Mouse (Mus musculus) forebrain, embryonic 13.5 days (tissue): Measurements from ENCODE around the gene Urah. TPM values are rescaled to one million over a fixed set of nuclear protein-coding genes. Genes with fewer than 3 reads are reported as not detected.

Source experiments
- ATAC-seq: fragments of 200-750 bp; cut with Nextera tagmentation; 2 replicates; pipeline ENCODE4 v1.8.0; 2017
- H3K27ac ChIP-seq: fragments of 300-500 bp; sonication (generic); 2 replicates; pipeline ENCODE4 v1.5.1; 2015; ENCODE audit warnings: inconsistent platforms, mild to moderate bottlenecking, moderate library complexity
- H3K27me3 ChIP-seq: fragments of 300-500 bp; sonication (generic); 2 replicates; pipeline ENCODE4 v1.6.1; 2015; ENCODE audit warnings: mild to moderate bottlenecking, inconsistent platforms
- H3K36me3 ChIP-seq: fragments of 300-500 bp; sonication (generic); 2 replicates; pipeline ENCODE4 v1.6.1; 2015; ENCODE audit warnings: mild to moderate bottlenecking, inconsistent platforms; ENCODE audit not compliant: poor library complexity, severe bottlenecking
- H3K4me1 ChIP-seq: fragments of 300-500 bp; sonication (generic); 2 replicates; pipeline ENCODE4 v1.6.1; 2015; ENCODE audit warnings: inconsistent platforms
- H3K4me2 ChIP-seq: fragments of 300-500 bp; sonication (generic); 2 replicates; pipeline ENCODE4 v1.6.1; 2015; ENCODE audit warnings: inconsistent platforms, mild to moderate bottlenecking, moderate library complexity
- H3K4me3 ChIP-seq: fragments of 300-500 bp; sonication (generic); 2 replicates; pipeline ENCODE4 v1.5.1; 2015; ENCODE audit warnings: mild to moderate bottlenecking, inconsistent platforms
- H3K9ac ChIP-seq: fragments of 300-500 bp; sonication (generic); 2 replicates; pipeline ENCODE4 v1.6.1; 2015; ENCODE audit warnings: mild to moderate bottlenecking, inconsistent platforms
- H3K9me3 ChIP-seq: fragments of 300-500 bp; sonication (generic); replicated peaks from 2 replicates; pipeline ENCODE4 v1.6.1; 2016; ENCODE audit warnings: inconsistent platforms
- WGBS: fragments of 180-500 bp; shearing (Covaris S2); methylation state at CpG from one replicate; pipeline ENCODE4 v1.1.7; 2015; 5-methylcytosine and 5-hydroxymethylcytosine counted together
- polyA plus RNA-seq: library from polyadenylated mRNA; unstranded; fragments of >200 nt; fragmentation: Nextera tagmentation; extraction: Ambion mirVana; gene quantifications from 2 replicates; pipeline ENCODE4 v1.2.1, GENCODE M21; 2015

The Urah gene
- not detected in 2 replicates for polyA plus RNA-seq

DNA sequence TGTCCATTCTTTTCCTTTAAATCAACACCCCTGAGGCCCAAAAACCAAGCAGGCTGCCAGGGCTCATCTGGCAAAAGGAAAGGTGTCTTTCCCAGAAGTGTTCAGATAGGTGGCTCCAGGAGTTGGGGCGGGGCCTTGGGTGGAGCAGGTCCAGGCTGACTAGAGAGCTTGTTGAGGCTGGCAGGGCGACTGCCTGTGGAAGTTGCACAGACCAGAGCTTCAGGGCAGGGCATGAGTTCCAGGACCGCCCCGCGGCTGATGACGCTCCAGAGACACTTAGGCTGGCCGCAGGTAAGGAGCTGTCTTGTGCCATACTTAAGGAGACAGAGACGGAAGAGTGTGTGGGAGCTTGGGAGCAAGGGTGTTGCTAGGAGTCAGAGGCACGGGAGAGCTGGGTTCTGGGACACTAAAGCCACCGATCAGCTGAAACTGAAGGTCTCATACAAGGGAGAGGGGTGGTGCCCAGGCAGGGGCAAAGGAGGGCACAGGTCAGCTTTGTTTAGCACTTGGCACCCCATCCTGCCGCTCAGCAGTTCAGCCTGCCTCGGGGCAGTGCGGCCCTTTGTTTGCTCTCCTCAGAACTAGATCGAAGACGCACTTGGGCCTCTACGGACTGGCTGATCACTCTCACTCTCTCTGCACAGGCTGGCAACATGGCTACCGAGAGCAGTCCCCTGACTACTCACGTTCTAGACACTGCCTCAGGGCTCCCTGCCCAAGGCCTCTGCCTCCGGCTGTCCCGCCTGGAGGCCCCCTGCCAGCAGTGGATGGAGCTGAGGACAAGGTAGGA is at the start of gene Urah:
Urah (plus strand) TSS at position 51 of the 790 bp plus-strand sequence.
- Histone ChIP-seq H3K9me3 (no peaks in the 10 kb centered on the region), H3K4me3 (no peak within 1 kb of the TSS), H3K4me2 (no peak within 1 kb of the TSS), H3K27ac (no peak within 1 kb of the TSS), H3K36me3 (no peaks in the 10 kb centered on the region), H3K27me3 (peaks cover 5% of the 10 kb centered on the region; the same call in 1 of the 2 replicates), H3K9ac (no peak within 1 kb of the TSS), H3K4me1 (no peaks in the 10 kb centered on the region)
- ATAC-seq = no peak
- 50% methylated on average over 20 of the region's 20 CpGs for WGBS

DNA sequence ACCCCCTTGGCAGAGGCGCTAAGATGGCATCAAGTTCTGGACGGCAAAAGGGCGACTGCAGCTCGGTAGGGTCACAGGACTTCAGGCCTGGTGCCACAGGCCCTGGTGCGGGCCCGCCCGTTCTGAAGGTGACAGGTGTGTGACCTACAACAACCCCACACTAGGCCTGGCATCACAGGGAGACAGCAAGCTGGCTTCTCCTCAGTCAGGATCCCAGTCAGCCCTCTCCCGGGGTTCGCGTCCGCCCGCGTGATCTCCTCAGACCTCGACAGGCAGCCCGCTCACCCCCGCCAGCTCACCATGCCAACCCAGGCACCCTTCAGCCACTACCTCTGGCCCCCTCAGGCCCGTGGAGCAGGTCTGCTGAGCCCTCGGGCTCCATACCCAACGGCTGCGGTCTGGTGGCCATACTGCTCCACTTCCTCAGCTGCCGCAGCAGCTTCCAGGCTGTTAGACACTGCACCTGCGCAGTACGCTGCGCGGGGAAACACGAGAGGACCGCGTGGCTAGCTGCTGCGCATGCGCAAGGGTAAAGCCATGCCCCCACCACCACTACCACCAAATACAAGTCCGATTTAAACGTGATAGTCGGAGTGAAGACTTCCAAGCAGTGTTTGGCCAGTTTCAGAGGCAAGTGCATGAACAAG is 47.3 kb upstream of the Urah start, which contains the start of gene Syce1:
Syce1 (minus strand) TSS at position 447 of the 647 bp plus-strand sequence.
- 88% methylated on average over 33 of the region's 33 CpGs for WGBS
- no peaks in the 10 kb centered on the region for H3K27me3 ChIP-seq
- H3K9ac ChIP-seq = no peak within 1 kb of the TSS
- ATAC-seq = no peak
- H3K4me1 ChIP-seq = no peaks in the 10 kb centered on the region
- no peak within 1 kb of the TSS for H3K27ac ChIP-seq
- H3K4me3 ChIP-seq = no peak within 1 kb of the TSS
- no peaks in the 10 kb centered on the region; the same call in 1 of the 2 replicates for H3K9me3 ChIP-seq
- H3K4me2 ChIP-seq = no peak within 1 kb of the TSS
- H3K36me3 ChIP-seq = no peaks in the 10 kb centered on the region

DNA sequence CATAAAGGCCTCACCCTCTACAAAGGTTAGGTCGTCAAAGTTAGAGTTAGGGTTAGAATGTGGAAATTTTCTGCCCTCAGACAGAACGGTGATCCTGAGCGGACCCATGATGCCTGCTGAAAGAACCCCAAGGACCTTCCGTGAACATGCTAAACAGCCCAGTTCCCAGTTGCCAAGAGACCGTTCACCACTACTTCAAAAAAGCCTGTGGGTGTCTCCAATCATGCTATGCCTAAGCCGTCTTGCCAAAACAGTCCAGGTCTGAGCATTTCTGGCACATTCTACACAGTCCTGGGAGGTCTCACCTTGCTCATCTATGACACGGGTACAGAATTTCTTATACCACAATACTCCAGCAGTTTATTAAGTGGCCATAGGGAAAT is 46.8 kb upstream of the Urah start:
- Histone ChIP-seq H3K27ac (no peak overlapping the region), H3K27me3 (no peaks in the 10 kb centered on the region), H3K36me3 (no peaks in the 10 kb centered on the region), H3K4me2 (no peak overlapping the region), H3K9me3 (no peaks in the 10 kb centered on the region; the same call in 1 of the 2 replicates), H3K9ac (no peak overlapping the region), H3K4me3 (no peak overlapping the region), H3K4me1 (no peaks in the 10 kb centered on the region)
- ATAC-seq = no peak
- WGBS = 85% methylated on average over 7 of the region's 7 CpGs

DNA sequence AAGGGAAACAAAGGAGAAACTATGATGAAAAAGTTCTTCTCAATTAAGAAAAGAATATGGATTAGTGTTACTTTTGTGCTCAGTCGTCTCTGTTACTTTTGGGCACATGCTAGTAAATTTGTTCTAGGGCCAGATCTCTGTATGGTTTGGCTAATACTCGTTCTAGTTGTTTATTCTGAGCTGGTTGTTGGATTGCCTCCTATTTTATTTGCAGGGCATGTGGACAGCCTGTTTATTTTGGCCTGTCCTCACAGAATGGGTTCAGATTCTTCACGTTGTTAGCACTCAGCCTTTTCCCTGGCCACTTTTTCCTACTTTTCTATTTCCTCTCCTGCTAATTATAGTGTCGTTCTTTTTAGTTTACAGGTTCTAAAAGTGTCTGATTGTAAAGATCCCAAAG is 41.3 kb upstream of the Urah start:
- H3K9ac ChIP-seq = no peak overlapping the region
- ATAC-seq = no peak
- no peak overlapping the region for H3K4me2 ChIP-seq
- H3K4me1 ChIP-seq = no peaks in the 10 kb centered on the region
- no peak overlapping the region for H3K4me3 ChIP-seq
- no peaks in the 10 kb centered on the region for H3K27me3 ChIP-seq
- no peaks in the 10 kb centered on the region for H3K9me3 ChIP-seq
- WGBS = 78% methylated on average over 4 of the region's 4 CpGs
- H3K36me3 ChIP-seq = no peaks in the 10 kb centered on the region
- H3K27ac ChIP-seq = no peak overlapping the region

DNA sequence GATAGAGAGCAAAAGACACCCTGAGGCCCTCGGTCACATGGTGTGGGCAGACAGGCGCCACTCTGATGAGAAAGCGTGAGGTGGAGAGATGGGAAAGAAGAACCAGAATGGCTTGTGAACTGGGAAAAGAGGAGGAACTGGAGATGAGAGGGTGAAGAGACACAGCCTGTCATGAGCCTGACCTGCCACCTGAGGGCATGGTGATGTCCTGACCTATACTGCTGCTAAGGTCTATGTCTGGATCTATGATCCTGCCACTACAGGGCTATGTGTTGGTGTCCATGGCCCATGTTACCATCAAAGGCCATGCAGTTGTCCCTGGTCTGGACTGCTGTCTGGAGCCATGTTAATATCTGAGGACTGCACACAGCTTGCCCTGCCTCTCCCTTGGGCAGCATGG is 37.2 kb upstream of the Urah start:
- no peak overlapping the region for H3K4me2 ChIP-seq
- ATAC-seq = no peak
- no peak overlapping the region for H3K9ac ChIP-seq
- no peaks in the 10 kb centered on the region for H3K4me1 ChIP-seq
- no peak overlapping the region for H3K4me3 ChIP-seq
- no peaks in the 10 kb centered on the region for H3K36me3 ChIP-seq
- no peak overlapping the region for H3K27ac ChIP-seq
- no peaks in the 10 kb centered on the region for H3K27me3 ChIP-seq
- no peaks in the 10 kb centered on the region for H3K9me3 ChIP-seq
- WGBS = 85% methylated on average over 3 of the region's 3 CpGs

DNA sequence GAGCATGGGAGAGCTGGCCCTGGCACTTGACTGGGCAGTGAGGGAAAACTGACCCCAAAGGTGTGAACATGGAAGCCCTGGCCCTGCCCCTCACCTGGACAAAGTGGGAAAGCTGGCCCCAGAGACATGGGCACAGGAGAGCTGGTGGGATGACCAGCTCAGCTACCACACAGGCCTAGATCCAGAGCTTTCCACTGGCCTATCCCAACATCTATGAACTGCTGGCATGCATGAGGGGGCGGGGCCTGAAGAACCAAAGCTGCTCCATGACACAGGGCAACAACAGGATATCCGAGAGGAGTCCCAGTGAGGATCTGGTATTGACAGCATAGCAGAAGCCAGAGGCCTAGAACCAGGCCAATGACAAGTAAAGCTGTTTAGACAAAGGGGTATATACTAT is 36.6 kb upstream of the Urah start:
- H3K9ac ChIP-seq = no peak overlapping the region

DNA sequence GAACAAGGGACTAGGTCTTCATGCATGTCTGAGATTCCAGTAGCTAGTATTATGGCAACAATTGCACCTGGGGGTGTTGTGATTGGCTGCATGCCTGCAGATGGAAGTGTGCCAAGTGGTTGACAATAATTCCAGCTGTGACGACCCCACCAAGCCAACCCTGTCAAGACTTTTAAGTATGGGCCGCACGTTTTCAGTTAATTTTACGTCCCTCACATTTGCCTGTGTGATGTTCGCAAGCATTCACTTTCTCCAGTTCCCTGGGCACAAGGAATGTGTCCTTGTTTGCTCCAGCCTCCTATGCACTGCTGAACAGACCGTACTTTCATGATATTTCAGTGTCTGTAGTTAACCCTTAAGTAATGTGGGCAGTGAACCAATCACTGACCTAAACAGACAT is 32.2 kb upstream of the Urah start:
- Histone ChIP-seq H3K9me3 (no peaks in the 10 kb centered on the region), H3K4me3 (no peak overlapping the region), H3K4me1 (no peaks in the 10 kb centered on the region), H3K27me3 (no peaks in the 10 kb centered on the region), H3K4me2 (no peak overlapping the region), H3K27ac (no peak overlapping the region), H3K36me3 (no peaks in the 10 kb centered on the region), H3K9ac (no peak overlapping the region)
- WGBS = 81% methylated on average over 6 of the region's 6 CpGs
- no peak for ATAC-seq

More for the DNA sequence above, 36.6 kb upstream of the Urah start:
- H3K9me3 ChIP-seq = no peaks in the 10 kb centered on the region
- no peaks in the 10 kb centered on the region for H3K27me3 ChIP-seq
- H3K4me3 ChIP-seq = no peak overlapping the region
- WGBS = 72% methylated on average over 2 of the region's 2 CpGs
- H3K4me1 ChIP-seq = no peaks in the 10 kb centered on the region
- no peaks in the 10 kb centered on the region for H3K36me3 ChIP-seq
- ATAC-seq = no peak
- no peak overlapping the region for H3K27ac ChIP-seq
- H3K4me2 ChIP-seq = no peak overlapping the region

DNA sequence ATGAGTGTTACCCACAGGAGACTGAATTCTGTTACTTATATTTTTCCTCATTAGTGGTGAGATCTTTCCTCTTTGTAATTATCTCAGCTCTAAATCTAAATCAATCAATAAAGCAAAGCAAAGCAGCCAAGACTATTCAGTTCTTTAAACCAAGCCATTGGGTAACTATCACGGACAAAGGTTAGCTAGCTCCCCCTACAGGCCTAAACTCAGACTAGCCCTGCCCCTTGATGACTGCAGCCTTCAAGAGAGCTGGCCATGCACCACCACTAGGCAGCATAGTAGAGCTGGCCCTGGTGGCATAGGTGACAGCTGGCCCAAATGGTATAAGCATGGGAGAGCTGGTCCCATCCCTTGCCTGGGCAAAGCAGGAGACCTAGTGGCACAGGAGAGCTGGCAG is 29.1 kb upstream of the Urah start:
- no peak for ATAC-seq
- no peaks in the 10 kb centered on the region for H3K9me3 ChIP-seq
- no peak overlapping the region for H3K9ac ChIP-seq
- no peak overlapping the region for H3K27ac ChIP-seq
- no peak overlapping the region for H3K4me3 ChIP-seq
- no peaks in the 10 kb centered on the region for H3K4me1 ChIP-seq
- no peaks in the 10 kb centered on the region for H3K27me3 ChIP-seq
- 10% methylated on average over 1 of the region's 1 CpGs for WGBS
- no peak overlapping the region for H3K4me2 ChIP-seq
- peaks cover 6% of the 10 kb centered on the region for H3K36me3 ChIP-seq

DNA sequence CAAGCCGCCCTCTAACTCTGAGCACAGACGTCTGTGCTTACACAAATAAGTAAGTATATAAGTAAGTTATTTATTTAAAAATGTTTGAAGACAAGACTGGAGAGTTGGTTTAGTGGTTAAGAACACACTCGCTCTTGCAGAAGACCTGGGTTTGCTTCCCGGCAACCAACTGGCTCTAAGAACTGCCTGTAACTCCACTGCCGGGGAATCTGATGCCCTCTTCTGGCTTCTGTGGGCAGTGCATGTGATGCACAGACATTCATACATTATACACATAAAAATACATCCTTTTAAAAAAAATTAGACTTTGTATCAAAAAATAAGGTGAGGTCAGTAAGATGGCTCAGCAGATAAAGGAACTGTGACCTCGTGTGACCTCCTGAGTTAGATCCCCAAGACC is 24.3 kb upstream of the Urah start:
- Histone ChIP-seq H3K4me1 (no peaks in the 10 kb centered on the region), H3K36me3 (peaks cover 29% of the 10 kb centered on the region), H3K27me3 (no peaks in the 10 kb centered on the region), H3K4me3 (no peak overlapping the region), H3K27ac (no peak overlapping the region), H3K9me3 (no peaks in the 10 kb centered on the region), H3K9ac (no peak overlapping the region), H3K4me2 (no peak overlapping the region)
- 94% methylated on average over 6 of the region's 6 CpGs for WGBS
- ATAC-seq = no peak

DNA sequence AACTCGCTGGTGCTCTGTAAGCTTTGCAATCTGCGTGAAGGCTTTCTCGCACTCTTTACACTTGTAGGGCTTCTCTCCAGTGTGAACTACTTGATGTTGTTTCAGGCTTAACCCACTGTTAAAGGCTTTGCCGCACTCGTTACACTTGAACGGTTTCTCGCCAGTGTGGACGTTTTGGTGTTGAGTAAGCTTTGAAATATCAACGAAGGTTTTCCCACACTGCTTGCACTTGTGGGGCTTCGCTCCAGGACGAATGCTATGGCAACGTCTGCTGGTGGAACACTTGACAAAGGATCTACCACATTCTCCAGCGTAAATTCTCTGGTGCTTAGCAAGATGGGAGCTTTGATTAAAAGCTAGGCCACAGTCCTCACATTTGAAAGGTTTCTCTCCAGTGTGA is 23.1 kb upstream of the Urah start:
- Histone ChIP-seq H3K9ac (no peak overlapping the region), H3K4me3 (no peak overlapping the region), H3K9me3 (no peaks in the 10 kb centered on the region), H3K4me2 (no peak overlapping the region), H3K36me3 (peaks cover 29% of the 10 kb centered on the region), H3K4me1 (no peaks in the 10 kb centered on the region), H3K27ac (no peak overlapping the region), H3K27me3 (no peaks in the 10 kb centered on the region)
- WGBS = 87% methylated on average over 13 of the region's 13 CpGs
- ATAC-seq = no peak

DNA sequence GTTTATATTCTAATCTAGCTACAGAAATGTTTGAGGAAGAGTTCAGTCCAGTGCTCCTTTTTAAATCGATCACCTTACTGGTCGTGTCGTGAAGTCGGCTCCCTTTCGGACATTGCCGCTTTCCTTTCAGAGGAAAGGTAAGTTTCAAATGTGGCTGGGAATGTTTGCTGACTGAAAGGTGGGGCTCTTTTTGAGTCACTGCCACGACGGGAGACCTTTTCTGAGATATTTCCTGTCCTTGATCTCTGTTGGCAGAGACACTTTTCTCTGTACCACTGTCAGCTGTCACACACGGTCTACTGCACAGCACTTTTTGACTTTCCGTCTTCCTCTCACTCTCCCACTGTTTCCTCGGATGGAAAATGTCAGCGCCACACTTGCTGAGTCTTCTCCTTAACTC is 22.0 kb upstream of the Urah start:
- WGBS = 93% methylated on average over 12 of the region's 12 CpGs
- no peaks in the 10 kb centered on the region for H3K4me1 ChIP-seq
- H3K9me3 ChIP-seq = no peaks in the 10 kb centered on the region
- no peak overlapping the region for H3K27ac ChIP-seq
- H3K9ac ChIP-seq = no peak overlapping the region
- H3K27me3 ChIP-seq = no peaks in the 10 kb centered on the region
- no peak overlapping the region for H3K4me2 ChIP-seq
- H3K4me3 ChIP-seq = no peak overlapping the region
- ATAC-seq = no peak
- H3K36me3 ChIP-seq = peaks cover 29% of the 10 kb centered on the region

DNA sequence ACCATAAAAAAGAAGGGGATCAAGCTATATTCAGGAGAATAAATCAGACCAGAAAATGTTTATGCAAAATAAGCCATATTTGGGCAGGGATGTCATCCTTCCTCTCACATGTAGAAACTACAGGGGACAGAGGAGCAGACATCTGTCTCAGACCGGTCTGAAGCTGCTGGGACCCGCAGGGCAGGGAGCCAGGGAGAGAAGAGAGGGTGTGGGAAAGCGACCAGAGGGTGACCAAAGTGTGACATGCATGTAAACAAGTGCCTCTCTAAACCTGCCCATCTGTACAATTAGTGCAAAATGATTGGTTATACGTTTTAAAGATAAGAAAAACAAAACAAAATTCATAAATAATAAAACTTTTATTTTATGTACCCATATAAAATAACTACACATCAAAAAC is 14.6 kb upstream of the Urah start:
- H3K4me1 ChIP-seq = peaks cover 10% of the 10 kb centered on the region; the same call in 1 of the 2 replicates
- no peak for ATAC-seq
- no peak overlapping the region for H3K4me3 ChIP-seq
- no peaks in the 10 kb centered on the region for H3K27me3 ChIP-seq
- H3K4me2 ChIP-seq = no peak overlapping the region
- no peak overlapping the region for H3K9ac ChIP-seq
- H3K9me3 ChIP-seq = no peaks in the 10 kb centered on the region
- H3K27ac ChIP-seq = no peak overlapping the region
- no peaks in the 10 kb centered on the region for H3K36me3 ChIP-seq
- WGBS = 72% methylated on average over 4 of the region's 4 CpGs
